Mouse (Mus musculus) fibroblast of lung, adult 2 months (primary cell): ENCODE measurements at regions not wholly inside any gene's neighbourhood (a gene's known extent, or its start where the extent isn't known, plus 50 kb on each side); places are given as distances from the start of the nearest gene placed in this dataset.

Experiments
- DNase-seq: peaks from one replicate; pipeline ENCODE4 v3.0.0-alpha.2; 2011; ENCODE audit warnings: low read depth

DNA sequence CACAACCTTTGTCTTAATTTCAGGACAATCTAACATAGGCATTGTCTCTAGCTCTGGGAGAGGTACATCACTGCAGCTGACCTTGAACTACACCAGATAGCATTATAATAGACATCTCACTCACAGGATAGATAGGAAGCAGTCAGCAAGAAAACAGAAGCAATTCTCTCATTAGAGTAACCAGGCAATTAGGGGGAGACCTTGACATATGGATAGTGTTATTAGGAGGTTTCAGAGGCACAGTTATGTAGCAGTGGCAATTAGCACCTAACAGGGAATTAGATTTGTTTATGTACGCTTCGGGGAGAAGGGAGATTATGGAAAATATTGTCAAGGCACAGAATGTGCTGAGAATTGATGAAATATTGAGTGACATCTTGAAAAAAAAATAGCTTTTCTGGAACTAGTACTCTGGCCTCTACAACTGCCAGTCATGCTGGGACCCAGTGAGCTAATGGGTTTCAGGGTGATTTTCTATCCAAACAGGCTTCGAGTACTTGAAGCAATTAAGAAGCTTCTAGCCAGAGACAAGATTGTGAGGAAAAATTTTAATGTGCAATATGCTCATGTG lies 216.8 kb upstream of the Aco1 start:
- DNase-seq: no peak

GRCm38 (mm10) chr4:39926594-39926993 lies 216.3 kb upstream of the Aco1 start:
- no peak for DNase-seq

DNA sequence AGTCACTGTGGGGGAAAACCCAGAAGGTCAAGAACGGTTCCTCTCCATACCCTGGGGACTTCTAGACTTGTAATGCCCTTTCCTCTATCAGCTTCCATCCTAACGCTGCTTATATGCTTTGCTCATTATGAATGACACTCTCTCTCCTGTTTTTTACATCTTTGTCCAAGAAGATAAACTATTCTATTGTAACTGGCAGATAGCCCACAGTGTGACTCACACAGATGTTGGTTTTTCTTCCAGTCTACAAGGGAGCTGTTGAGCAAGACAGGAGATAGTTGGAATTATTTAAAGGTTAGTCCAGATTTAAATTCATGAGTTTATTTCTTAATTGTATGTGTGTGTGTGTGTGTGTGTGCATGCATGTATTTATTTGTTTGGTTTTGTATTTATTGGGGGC lies 214.4 kb upstream of the Aco1 start:
- DNase-seq: no peak

GRCm38 (mm10) chr4:39934025-39934708 lies 208.7 kb upstream of the Aco1 start:
- DNase-seq: no peak

GRCm38 (mm10) chr4:39958687-39959086 lies 184.2 kb upstream of the Aco1 start:
- DNase-seq: no peak

- DNase-seq: no peak
Measured at GRCm38 (mm10) chr4:39967938-39968337, 174.9 kb upstream of the Aco1 start.

GRCm38 (mm10) chr4:39991358-39991757 lies 151.5 kb upstream of the Aco1 start:
- DNase-seq: no peak

GRCm38 (mm10) chr4:39991851-39992250 lies 151.0 kb upstream of the Aco1 start:
- DNase-seq: no peak

- no peak for DNase-seq
Measured at GRCm38 (mm10) chr4:39998771-39999422, 144.0 kb upstream of the Aco1 start.

DNA sequence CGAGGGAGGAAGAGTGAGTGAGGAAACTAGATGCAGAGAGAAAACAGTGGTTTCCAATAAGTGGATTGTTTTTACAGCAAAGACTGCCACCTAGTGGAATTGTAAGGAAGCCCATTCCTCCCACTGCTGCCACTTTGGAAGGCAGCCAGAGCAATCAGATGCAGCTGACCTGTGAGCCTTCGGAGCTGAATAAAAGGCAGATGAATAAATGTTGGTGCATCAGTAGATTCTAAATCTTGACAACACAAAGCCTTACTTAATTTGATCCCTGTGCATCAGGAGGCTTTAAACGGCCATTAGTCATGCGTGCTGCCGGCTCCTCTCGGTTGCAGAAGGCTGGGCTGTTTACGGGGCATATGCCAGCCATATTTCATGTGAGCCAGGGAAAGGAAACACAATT lies 128.2 kb upstream of the Aco1 start:
- DNase-seq: peak; percentile 9

- DNase-seq: no peak
Measured at GRCm38 (mm10) chr4:40016856-40017255, 126.0 kb upstream of the Aco1 start.

DNA sequence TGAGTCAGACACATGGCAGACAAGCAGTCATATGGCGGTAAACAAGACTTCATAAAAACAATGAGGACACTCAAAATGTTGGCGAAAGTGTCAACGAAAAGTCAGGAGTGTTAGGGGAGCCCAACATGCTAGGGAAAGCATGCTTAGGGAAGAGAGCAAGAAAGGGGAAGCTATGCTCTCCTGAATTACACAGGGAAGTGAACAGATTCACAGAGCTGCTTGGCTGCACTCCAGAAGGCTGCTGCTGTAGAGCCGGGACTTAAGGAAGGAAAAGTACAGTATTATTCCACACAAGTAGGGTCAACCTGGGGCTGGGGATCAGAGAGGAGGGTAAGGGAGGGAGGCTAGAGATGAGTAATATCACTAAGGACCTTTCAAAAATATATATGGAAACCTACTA lies 124.7 kb upstream of the Aco1 start:
- DNase-seq: no peak

- no peak for DNase-seq
Measured at GRCm38 (mm10) chr4:40031361-40031760, 111.5 kb upstream of the Aco1 start.

- no peak for DNase-seq
Measured at GRCm38 (mm10) chr4:40047846-40048245, 95.0 kb upstream of the Aco1 start.

DNA sequence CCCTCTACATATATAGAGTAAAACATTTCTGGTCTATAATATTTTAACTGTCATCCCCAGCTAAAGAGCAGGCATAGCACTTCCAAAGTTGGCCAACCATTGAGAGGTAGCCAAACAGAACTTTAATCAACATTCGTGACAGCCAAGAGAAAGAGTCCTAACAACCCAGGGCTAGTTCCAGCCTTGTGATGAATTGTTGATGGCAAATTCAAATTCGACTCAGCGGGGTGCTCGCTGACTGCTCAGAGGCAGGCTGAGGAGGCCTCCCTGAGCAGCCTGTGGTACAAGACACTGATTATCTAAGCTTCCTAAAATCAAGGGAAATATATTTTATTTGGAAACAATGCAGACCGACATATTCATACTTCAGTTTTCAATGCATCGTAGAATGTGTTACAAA lies 93.8 kb upstream of the Aco1 start:
- no peak for DNase-seq

- no peak for DNase-seq
Measured at GRCm38 (mm10) chr4:40051848-40052247, 91.0 kb upstream of the Aco1 start.

DNA sequence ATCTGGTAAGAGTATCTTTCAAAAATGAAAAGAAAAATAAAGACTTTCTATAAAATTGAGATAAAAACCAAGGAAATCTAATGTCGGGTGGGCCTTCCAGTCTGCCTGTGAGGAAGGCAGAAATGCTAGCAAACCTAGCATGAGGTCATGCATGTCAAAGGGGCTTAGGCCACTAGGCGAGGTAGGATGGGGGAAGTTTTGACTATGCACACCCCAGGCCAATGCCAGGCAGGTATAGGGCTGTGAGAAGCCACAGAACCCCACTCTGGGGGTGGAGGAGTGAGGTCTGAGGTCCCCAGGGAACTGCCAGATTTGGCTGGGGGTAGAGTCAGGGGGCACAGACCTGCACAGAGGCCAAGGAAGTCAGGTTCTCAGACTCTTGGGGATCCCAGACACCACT lies 89.5 kb upstream of the Aco1 start:
- no peak for DNase-seq

DNA sequence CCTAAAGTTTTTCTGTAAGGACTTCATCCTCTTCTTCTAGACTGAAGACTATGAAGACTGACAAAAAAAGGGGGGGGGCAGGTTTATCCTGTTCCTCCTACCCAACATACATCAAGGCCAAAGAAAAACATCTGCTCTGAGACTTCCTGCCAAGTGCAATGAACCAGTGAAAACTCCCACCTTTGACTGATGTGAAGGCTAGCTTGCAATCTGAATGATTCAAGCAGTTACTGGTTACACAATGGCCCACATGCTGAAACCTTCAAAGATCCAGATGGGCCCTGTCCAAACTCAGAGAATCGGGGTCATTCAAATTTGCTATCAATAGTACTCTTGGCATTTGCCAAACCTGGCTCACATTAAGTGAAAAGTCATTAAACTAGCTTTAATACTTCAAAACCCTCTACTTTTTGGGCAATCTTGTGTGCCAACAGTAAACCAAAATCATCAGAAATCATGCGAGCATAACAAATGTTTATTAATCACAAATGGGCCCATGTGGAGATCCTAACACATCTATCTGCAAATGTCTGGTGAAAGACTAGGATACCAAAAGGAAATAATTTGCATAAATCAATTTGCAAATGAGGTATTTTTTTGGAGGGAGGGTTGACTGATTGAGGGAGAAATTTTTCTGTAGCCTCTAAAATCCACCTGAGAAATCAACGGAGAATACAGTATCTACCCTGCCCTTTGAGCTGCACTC lies 79.0 kb upstream of the Aco1 start:
- DNase-seq: no peak

GRCm38 (mm10) chr4:40064457-40064836 lies 78.4 kb upstream of the Aco1 start:
- DNase-seq: no peak

DNA sequence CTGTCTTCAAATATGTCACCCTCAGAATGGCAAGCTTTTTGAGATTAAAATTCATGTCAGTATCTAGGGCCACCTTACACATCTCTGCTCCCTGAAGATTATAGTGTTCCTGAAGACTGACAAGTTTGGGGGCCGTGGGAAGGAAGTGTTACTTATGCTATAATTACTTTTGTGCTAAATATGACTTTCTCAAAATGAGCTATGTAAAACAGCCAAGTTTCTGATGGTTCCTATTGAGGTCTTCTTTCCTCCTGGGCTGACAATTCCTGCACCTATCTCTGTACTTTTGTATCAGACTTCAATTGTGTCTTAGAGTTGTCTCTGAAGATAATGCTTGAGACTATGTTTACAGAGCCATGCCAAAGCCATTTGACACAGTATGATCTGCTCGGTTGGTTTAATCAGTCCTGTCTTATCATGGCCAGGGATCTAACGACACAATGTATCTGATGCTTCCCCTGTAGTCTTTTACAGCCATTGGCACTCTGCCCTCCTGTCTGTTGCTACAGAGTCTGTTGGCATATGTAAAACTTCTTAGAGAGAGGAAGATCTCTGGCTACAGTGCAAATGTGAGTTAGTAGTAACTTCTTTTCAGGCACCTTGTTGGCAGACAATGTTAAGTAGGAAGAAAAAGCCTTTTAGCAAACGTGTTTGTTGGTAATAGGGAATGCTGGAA lies 71.8 kb upstream of the Aco1 start:
- DNase-seq: no peak

DNA sequence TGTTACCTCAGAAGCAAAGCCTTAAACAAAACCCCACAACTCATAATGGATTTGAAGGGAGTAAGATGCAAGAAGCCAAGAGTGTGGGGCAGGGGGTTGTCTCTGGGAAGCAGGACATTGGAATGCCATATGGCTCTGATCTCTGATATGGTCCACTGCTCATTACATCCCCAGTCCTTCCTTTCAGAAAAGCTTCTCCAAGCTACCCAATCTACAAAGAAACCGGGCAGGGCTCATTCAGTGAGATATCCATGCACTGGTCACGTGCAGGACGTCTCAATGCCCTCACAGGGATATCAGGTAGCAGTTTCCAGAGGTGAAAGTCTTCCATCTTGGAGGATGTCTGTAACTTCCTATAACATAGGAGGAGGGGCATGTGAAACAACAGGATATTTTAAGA lies 61.8 kb upstream of the Aco1 start:
- DNase-seq: no peak

DNA sequence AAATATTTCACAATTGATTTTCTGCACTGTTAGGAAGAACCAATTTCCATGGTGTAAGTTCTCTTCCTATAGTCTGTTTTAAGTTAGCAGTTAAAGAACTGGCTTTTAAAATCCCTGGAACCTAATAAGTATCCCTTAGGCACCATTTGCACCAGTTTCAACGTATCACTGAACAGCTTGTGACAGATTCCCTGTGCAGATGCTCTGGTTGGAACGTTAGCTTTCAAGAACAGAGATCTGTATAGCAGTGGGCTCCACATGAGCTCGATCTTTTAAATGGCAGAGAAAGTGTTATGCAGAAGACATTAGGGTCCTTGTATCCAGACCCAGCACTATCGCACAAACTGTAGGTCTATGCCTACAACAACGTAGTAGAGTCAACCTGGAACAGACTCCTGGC lies 52.6 kb upstream of the Aco1 start:
- DNase-seq: no peak
